Mouse (Mus musculus): ENCODE measurements around the gene Gm8677.
"Not testable (repeated sequence)": the region's sequence is repeated elsewhere in the genome, so short reads cannot be mapped to it uniquely, and the experiment has no call there.

The Gm8677 gene

GRCm38 (mm10) chr7:22534787-22535186 is at the start of gene Gm8677:
Gm8677 (minus strand) TSS chr7:22534887.
- DNase-seq, result not testable (repeated sequence)

GRCm38 (mm10) chr7:22565243-22565642 is 30.6 kb upstream of the Gm8677 start, which contains the start of gene Gm4201:
Gm4201 (minus strand) TSS chr7:22565343.
- DNase-seq, result not testable (repeated sequence)

- DNase-seq, result not testable (repeated sequence)
Observed at GRCm38 (mm10) chr7:22522667-22523066, 12.0 kb downstream of the Gm8677 start, which contains the start of gene Vmn1r152. Vmn1r152 (plus strand) TSS chr7:22522967.

GRCm38 (mm10) chr7:22499578-22499977 is 35.1 kb downstream of the Gm8677 start, which contains the start of gene Vmn1r151:
Vmn1r151 (minus strand) TSS chr7:22499678.
- DNase-seq, result not testable (repeated sequence)
